Mouse (Mus musculus) ES-E14 (cell line): ENCODE results near the gene Oxa1l. TPM values are rescaled to one million over a fixed set of nuclear protein-coding genes. Genes with fewer than 3 reads are reported as not detected.

Source experiments
- DNase-seq: peaks from one replicate; pipeline ENCODE4 v3.0.0-alpha.2; 2013; ENCODE audit warnings: low read depth, low spot score
- H3K27ac ChIP-seq: 2 replicates; pipeline ENCODE4 v1.5.1; 2012; ENCODE audit warnings: low read depth, mild to moderate bottlenecking, low read length, moderate library complexity, mixed read lengths; ENCODE audit not compliant: poor library complexity, insufficient read depth, severe bottlenecking
- H3K36me3 ChIP-seq: 2 replicates; pipeline ENCODE4 v1.6.1; 2012; ENCODE audit warnings: mild to moderate bottlenecking, low read length, moderate library complexity, mixed read lengths; ENCODE audit not compliant: control insufficient read depth, poor library complexity, insufficient read depth, severe bottlenecking
- H3K4me1 ChIP-seq, 2 experiments: fragments of 150-350 bp in 1 of 2; sonication (generic) in 1 of 2; 2 replicates each; pipeline ENCODE4 v1.6.1; 2012; ENCODE audit warnings: low read length in 2 of 2, mild to moderate bottlenecking in 1 of 2, mixed read lengths in 1 of 2; ENCODE audit not compliant: control insufficient read depth in 2 of 2, insufficient read depth in 2 of 2, poor library complexity in 1 of 2
- H3K4me3 ChIP-seq, 2 experiments: fragments of 150-350 bp in 1 of 2; sonication (generic) in 1 of 2; 2 replicates each; pipeline ENCODE4 v1.5.1; 2012; ENCODE audit warnings: low read length in 2 of 2, low read depth in 1 of 2, mild to moderate bottlenecking in 1 of 2, mixed read lengths in 1 of 2; ENCODE audit not compliant: insufficient read depth in 1 of 2, poor library complexity in 1 of 2, severe bottlenecking in 1 of 2
- H3K9ac ChIP-seq: 2 replicates; pipeline ENCODE4 v1.6.1; 2012; ENCODE audit warnings: low read depth, mild to moderate bottlenecking, low read length, mixed read lengths; ENCODE audit not compliant: poor library complexity, insufficient read depth, severe bottlenecking
- H3K9me3 ChIP-seq: fragments of 150-350 bp; sonication (generic); 2 replicates; pipeline ENCODE4 v1.6.1; 2012; ENCODE audit warnings: low read depth, mild to moderate bottlenecking, low read length; ENCODE audit not compliant: control insufficient read depth, insufficient read depth
- CHD2 ChIP-seq: IDR thresholded peaks from 2 replicates; pipeline ENCODE4 v1.6.1; 2014; ENCODE audit warnings: mild to moderate bottlenecking, low read depth, low read length, inconsistent platforms
- HCFC1 ChIP-seq: IDR thresholded peaks from 2 replicates; pipeline ENCODE4 v1.6.1; 2012; ENCODE audit warnings: low read length, inconsistent platforms, borderline replicate concordance; ENCODE audit not compliant: insufficient read depth
- MAFK ChIP-seq: IDR thresholded peaks from 2 replicates; pipeline ENCODE4 v1.6.1; 2014; ENCODE audit warnings: mild to moderate bottlenecking, low read depth, low read length, inconsistent platforms; ENCODE audit not compliant: insufficient read depth
- ZC3H11A ChIP-seq: IDR thresholded peaks from 2 replicates; pipeline ENCODE4 v1.6.1; 2012; ENCODE audit warnings: low read depth, mild to moderate bottlenecking, inconsistent platforms, low read length, borderline replicate concordance
- ZNF384 ChIP-seq: IDR thresholded peaks from 2 replicates; pipeline ENCODE4 v1.6.1; 2012; ENCODE audit warnings: low read depth, low read length, inconsistent platforms
- in situ Hi-C, 2 experiments: fragments of 600-800 bp; cut with MboI; formaldehyde crosslinking; loops; one replicate each; pipeline ENCODE4 v1.15.1; 2025; ENCODE audit warnings: low sequenced_read_pairs in 2 of 2, inconsistent platforms in 1 of 2; ENCODE audit not compliant: unreplicated experiment in 2 of 2
- total RNA-seq: library from RNA; depleted of rRNA; stranded (reverse); fragments of 300-350 nt; gene quantifications from 2 replicates; pipeline ENCODE4 v1.2.3, GENCODE M21; 2012

Oxa1l gene
- total RNA-seq, 1 experiment: 28.7 TPM

DNA sequence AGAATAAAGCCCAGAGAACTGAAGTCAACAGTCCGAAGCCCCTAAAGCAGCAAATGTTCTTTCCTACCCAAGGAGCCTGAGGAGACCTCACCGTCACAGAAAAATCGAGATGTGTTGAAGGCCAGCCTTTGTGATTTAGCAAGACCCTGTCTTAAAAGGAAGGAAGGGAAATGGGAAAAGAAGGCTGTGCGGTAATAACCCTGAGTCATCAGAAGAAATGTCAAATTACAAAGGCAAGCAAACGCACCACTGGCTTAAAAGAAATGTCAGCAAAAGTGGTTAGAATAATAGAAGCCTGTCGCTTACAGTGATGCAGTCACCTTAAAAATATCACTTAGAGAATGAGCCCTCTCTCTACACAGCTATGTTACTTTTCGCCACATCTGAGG is 37.9 kb downstream of the Oxa1l start:
- no peak overlapping the region for H3K4me3 ChIP-seq
- H3K27ac ChIP-seq: no peak overlapping the region
- H3K9ac ChIP-seq: no peak overlapping the region
- H3K36me3 ChIP-seq: peaks cover 48% of the 10 kb centered on the region
- TF ChIP-seq HCFC1: no peak
- no peak for TF ChIP-seq ZNF384
- in situ Hi-C loops: loop anchor here in 1 of 2 experiments (25.0 kb wide), 1 partner anchor 89 kb away; the partner anchor contains the start of gene Rem2
- peaks cover 0 to 3% of the 10 kb centered on the region in 2 experiments; a peak in 2 of 4 replicates for H3K4me1 ChIP-seq
- H3K9me3 ChIP-seq: no peaks in the 10 kb centered on the region
- DNase-seq: no peak

GRCm38 (mm10) chr14:54398921-54399382 is 38.3 kb downstream of the Oxa1l start:
- H3K36me3 ChIP-seq: peaks cover 44% of the 10 kb centered on the region
- DNase-seq: no peak
- in situ Hi-C loops: loop anchor here in 1 of 2 experiments (25.0 kb wide), 1 partner anchor 88 kb away; the partner anchor contains the start of gene Rem2
- no peak overlapping the region for H3K27ac ChIP-seq
- H3K9me3 ChIP-seq: no peaks in the 10 kb centered on the region
- H3K9ac ChIP-seq: no peak overlapping the region
- peaks cover 0 to 3% of the 10 kb centered on the region in 2 experiments; a peak in 2 of 4 replicates for H3K4me1 ChIP-seq
- H3K4me3 ChIP-seq: no peak overlapping the region
- TF ChIP-seq ZNF384: no peak
- TF ChIP-seq CHD2: no peak
- no peak for TF ChIP-seq ZC3H11A
- no peak for TF ChIP-seq HCFC1
- no peak for TF ChIP-seq MAFK

DNA sequence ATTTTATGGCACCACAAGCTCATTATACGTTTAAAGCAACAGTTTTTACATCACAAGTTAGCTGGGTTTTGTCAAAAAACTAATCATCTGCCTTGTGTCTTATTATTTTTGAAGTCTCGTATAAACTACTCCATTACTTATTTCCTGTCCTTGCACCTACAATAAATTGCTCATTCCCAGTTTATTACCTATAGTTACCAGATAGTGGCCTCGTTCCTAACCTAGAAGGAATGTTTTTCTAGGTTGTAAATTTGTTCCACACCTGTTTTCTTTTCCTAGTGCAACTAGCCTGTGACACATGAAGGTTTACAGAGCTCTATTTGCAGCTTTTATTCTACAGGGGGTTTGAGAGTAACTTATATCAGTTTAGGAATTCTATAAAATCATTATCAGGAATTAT is 41.1 kb downstream of the Oxa1l start:
- H3K27ac ChIP-seq: no peak overlapping the region
- in situ Hi-C loops: no loop called here
- H3K4me1 ChIP-seq: peaks cover 3 to 11% of the 10 kb centered on the region in 2 experiments; a peak in 2 of 4 replicates
- H3K9ac ChIP-seq: no peak overlapping the region
- no peak overlapping the region for H3K4me3 ChIP-seq
- DNase-seq: no peak
- peaks cover 50% of the 10 kb centered on the region for H3K36me3 ChIP-seq
- H3K9me3 ChIP-seq: no peaks in the 10 kb centered on the region
- TF ChIP-seq ZNF384 (no peak), ZC3H11A (no peak), HCFC1 (no peak)

- Histone ChIP-seq H3K4me3 (peak overlapping the region in 1 of 2 experiments; percentile 42; a peak in 2 of 4 replicates), H3K9ac (peak overlapping the region; percentile 71; the same call in 1 of the 2 replicates), H3K4me1 (peaks cover 7 to 34% of the 10 kb centered on the region in 2 experiments; a peak in 2 of 4 replicates), H3K36me3 (peaks cover 55% of the 10 kb centered on the region), H3K27ac (no peak overlapping the region), H3K9me3 (no peaks in the 10 kb centered on the region)
- TF ChIP-seq ZC3H11A (no peak), CHD2 (no peak), ZNF384 (no peak), HCFC1 (no peak), MAFK (no peak)
- DNase-seq: no peak
- in situ Hi-C loops: no loop called here
Measured at GRCm38 (mm10) chr14:54408336-54409056, 47.9 kb downstream of the Oxa1l start.
